Mouse (Mus musculus) bone marrow macrophage, adult 2 months (primary cell): Measurements from ENCODE around the gene Ercc4.

Experiments
- CTCF ChIP-seq: IDR thresholded peaks from 2 replicates; pipeline ENCODE4 v1.5.1; 2012; ENCODE audit warnings: low read depth, mild to moderate bottlenecking, low read length, moderate library complexity
- POLR2A ChIP-seq: IDR thresholded peaks from 2 replicates; pipeline ENCODE4 v1.6.1; 2012; ENCODE audit warnings: mild to moderate bottlenecking, low read depth, low read length, borderline replicate concordance

DNA sequence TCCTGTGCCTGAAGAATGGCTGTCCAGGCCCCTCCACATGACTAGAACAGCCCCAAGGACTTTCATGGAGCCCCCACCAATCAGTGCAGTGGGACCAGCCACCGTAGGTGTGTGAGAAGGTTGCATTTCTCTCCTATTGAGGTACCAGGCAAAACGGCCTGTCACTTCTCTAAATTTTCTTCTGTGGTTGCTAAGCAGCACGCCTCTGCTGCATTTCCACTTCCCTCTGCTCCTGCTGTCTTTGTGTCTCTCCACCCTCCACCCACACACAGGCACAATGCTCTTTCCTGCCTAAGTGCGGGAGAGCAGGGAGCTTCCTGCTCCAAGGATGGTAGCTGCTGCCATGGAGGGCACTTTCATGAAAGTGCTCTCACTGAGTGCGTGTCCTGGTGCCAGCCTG is 87.8 kb downstream of the Ercc4 start:
- TF ChIP-seq CTCF, result no peak
- no peak for TF ChIP-seq POLR2A
